Mouse (Mus musculus) adrenal gland, adult 2 months (tissue): ENCODE data around the gene BC049762. TPM values are rescaled to one million over a fixed set of nuclear protein-coding genes. Genes with fewer than 3 reads are reported as not detected.

Experiments used
- DNase-seq: peaks from one replicate; pipeline ENCODE4 v3.0.0; 2021
- polyA plus RNA-seq: library from polyadenylated mRNA; depleted of rRNA; stranded (reverse); fragments of >200 nt; gene quantifications from 2 replicates; pipeline ENCODE4 v1.2.3, GENCODE M21; 2012; rRNA removed
- total RNA-seq, 2 experiments: library from RNA; stranded (reverse); gene quantifications; 2 replicates each; pipeline ENCODE4 v1.2.3; 2021

BC049762 gene
- total and polyA plus RNA-seq, 3 experiments, result 0.46 to 0.57 TPM; not detected in 1

DNA sequence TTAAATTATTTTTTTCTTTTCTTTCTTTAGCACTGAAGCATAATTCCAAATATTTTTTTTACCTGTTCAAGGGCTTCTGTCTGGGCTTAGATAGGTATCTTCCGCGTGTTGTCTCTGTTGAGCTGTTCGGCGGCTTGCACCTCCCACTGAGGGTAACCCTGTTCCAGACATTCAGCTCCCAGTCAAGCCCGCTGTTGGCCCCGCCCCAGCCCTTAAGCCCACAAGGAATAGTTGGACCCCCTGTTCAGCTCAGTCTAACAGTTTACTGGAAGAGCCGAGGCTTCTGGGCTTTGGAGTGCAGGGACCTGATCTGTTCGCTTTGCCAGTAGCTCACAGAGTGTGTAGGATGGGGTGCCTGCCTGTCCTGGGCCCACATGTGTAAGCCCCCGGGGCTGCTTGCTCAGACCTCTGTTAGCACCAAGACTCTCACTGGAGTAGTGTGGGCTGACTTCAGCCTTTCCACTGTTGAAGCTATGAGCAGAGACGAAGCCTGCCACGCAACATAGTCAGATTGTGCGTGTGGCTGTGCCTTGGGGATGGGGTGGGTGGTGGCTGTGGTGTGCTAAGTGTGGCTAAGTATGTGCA lies 43.4 kb downstream of the BC049762 start:
- no peak for DNase-seq

- peak; percentile 7 for DNase-seq
Measured at GRCm38 (mm10) chr11:51214021-51214420, 48.8 kb downstream of the BC049762 start.

DNA sequence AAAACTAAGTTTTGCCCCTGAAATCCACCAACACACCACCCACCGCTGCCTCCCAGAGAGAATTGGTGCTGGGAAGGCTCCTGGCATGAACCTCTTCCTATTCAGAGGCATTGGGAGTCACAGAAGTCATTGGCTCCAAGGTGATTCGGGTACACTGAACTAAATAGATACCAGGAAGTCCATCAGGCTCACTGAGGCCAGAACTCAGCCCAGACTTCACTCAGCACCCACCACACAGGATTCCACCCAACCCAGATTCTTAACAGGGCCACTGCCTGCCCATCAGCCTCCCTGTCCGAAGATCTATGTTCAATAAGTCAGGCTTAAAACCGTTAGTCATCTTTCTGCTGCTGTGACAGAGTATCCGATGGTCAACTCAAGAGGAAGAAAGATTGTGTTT lies 51.4 kb downstream of the BC049762 start:
- DNase-seq, result no peak

GRCm38 (mm10) chr11:51207758-51208157 lies 55.1 kb downstream of the BC049762 start:
- DNase-seq, result peak; percentile 47

Other genes with a start within 250 kb of the BC049762 start
- gene Olfr54, start 248.8 kb downstream of the BC049762 start, total RNA-seq, result under 1 TPM; 0.32 to 0.55 TPM
- 3.4 and 3.9 TPM in 2 replicates for gene Olfr54, start 248.8 kb downstream of the BC049762 start, polyA plus RNA-seq
- gene Olfr1375, start 214.9 kb downstream of the BC049762 start, total RNA-seq, result not detected
- not detected in 2 replicates for gene Olfr1375, start 214.9 kb downstream of the BC049762 start, polyA plus RNA-seq
- 1 to 10 TPM; 4.7 to 8.5 TPM for gene Zfp354a, start 203.8 kb downstream of the BC049762 start, total RNA-seq
- gene Zfp354a, start 203.8 kb downstream of the BC049762 start, polyA plus RNA-seq, result 0.47 and 0.70 TPM in 2 replicates
- gene Gm12569, start 42.6 kb downstream of the BC049762 start, total RNA-seq, result not detected
- not detected in 2 replicates for gene Gm12569, start 42.6 kb downstream of the BC049762 start, polyA plus RNA-seq
- 100 to 1,000 TPM in 1 of 2 experiments, 10 to 100 TPM in 1; 64.9 to 108 TPM for gene Clk4, start 1.3 kb downstream of the BC049762 start, total RNA-seq
- gene Clk4, start 1.3 kb downstream of the BC049762 start, polyA plus RNA-seq, result 5.3 and 6.8 TPM in 2 replicates
- 1 to 10 TPM; 1.1 to 6.9 TPM for gene Col23a1, start 26.9 kb upstream of the BC049762 start, total RNA-seq
- 0.97 and 1.4 TPM in 2 replicates for gene Col23a1, start 26.9 kb upstream of the BC049762 start, polyA plus RNA-seq